Comparison of ENCODE assay signal across 8 mouse cellular contexts in the genomic region with DNA sequence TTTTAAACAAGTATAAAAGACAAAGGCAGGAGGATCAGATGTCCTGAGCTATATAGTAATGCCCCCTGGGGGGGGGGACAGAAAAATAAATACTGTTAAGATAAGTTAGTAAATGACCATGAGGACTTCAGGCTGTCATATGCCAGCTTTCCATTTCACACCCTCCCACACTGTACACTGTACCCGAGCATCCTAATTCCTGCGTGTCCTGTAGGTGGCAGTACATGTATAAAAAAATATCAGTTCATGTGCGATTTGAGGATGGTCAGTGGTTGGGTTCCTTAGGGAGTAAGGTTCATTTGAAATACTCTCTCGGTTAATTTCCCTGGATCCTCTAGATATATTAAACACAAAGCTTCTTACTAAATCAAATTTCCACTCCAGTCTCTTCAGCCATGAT. TPM values are rescaled to one million over a fixed set of nuclear protein-coding genes. Genes with fewer than 3 reads are reported as not detected.
DNase-seq lines count a peak whose midpoint lies in the region; ATAC-seq and TF ChIP-seq lines count a peak whose summit lies in the region.

No protein-coding gene starts in this region.

- 56% methylated on average over 4 of the region's 4 CpGs for WGBS in forebrain, postnatal 0 days

- TF ChIP-seq CTCF in ES-Bruce4 (IDR thresholded peaks at IDR 0.05; ENCODE audit: low read depth, low read length): peak; percentile 9
- peak; percentile 63 for TF ChIP-seq CTCF in forebrain, postnatal 0 days (IDR thresholded peaks at IDR 0.05; ENCODE audit: low read depth)

- no peaks in the 10 kb centered on the region for H3K27me3 ChIP-seq in ES-Bruce4 (ENCODE audit: control insufficient read depth, insufficient read depth, low read length, poor library complexity, severe bottlenecking)
- no peaks in the 10 kb centered on the region for H3K27me3 ChIP-seq in forebrain, postnatal 0 days (ENCODE audit: insufficient read depth, low read length)

- DNase-seq in B cell, adult 2 months: peak; percentile 45 to 52
- DNase-seq in cerebellum, adult 11-12 months: peak; percentile 8
- peak; percentile 31 for DNase-seq in forebrain, postnatal 0 days
- peak; percentile 20 to 51 for DNase-seq in kidney, adult 8-10 months
- DNase-seq in lung, adult 18-20 months: peak; percentile 24 to 62
- peak; percentile 32 for DNase-seq in retina, postnatal 7 days (ENCODE audit: low read depth, low spot score)

- no peak for TF ChIP-seq EP300 in ES-Bruce4 (IDR thresholded peaks at IDR 0.05; ENCODE audit: insufficient read depth, low read depth, low read length)

- H3K36me3 ChIP-seq in ES-Bruce4 (ENCODE audit: control insufficient read depth, insufficient read depth, low read length, poor library complexity, severe bottlenecking): no peaks in the 10 kb centered on the region
- no peaks in the 10 kb centered on the region for H3K36me3 ChIP-seq in forebrain, postnatal 0 days (ENCODE audit: insufficient read depth)

- no peak overlapping the region for H3K27ac ChIP-seq in ES-Bruce4 (ENCODE audit: insufficient read depth, low read length)
- no peak overlapping the region for H3K27ac ChIP-seq in forebrain, postnatal 0 days (ENCODE audit: low read depth, low read length)

- no peak overlapping the region for H3K4me3 ChIP-seq in ES-Bruce4 (ENCODE audit: low read depth, low read length)
- no peak overlapping the region for H3K4me3 ChIP-seq in forebrain, postnatal 0 days (ENCODE audit: low read depth, low read length)

- no peak for TF ChIP-seq POLR2A in ES-Bruce4 (IDR thresholded peaks at IDR 0.05; ENCODE audit: insufficient read depth, low read length)

- no peak overlapping the region for H3K9ac ChIP-seq in ES-Bruce4 (ENCODE audit: low read depth, poor library complexity, severe bottlenecking)
- H3K9ac ChIP-seq in forebrain, postnatal 0 days: no peak overlapping the region

- H3K4me1 ChIP-seq in ES-Bruce4 (ENCODE audit: control insufficient read depth, insufficient read depth, low read length): no peaks in the 10 kb centered on the region
- H3K4me1 ChIP-seq in forebrain, postnatal 0 days (ENCODE audit: insufficient read depth): no peaks in the 10 kb centered on the region

- no peak overlapping the region for H3K4me2 ChIP-seq in forebrain, postnatal 0 days (ENCODE audit: low read depth)

- no peaks in the 10 kb centered on the region for H3K9me3 ChIP-seq in ES-Bruce4 (replicated peaks; ENCODE audit: control insufficient read depth, insufficient read depth, low read length, poor library complexity, severe bottlenecking)
- no peaks in the 10 kb centered on the region for H3K9me3 ChIP-seq in forebrain, postnatal 0 days (ENCODE audit: low read length)

- peak; percentile 81 for ATAC-seq in forebrain, postnatal 0 days
- no peak for ATAC-seq in erythroid progenitor cell, adult 5-6 weeks (replicated peaks; ENCODE audit: low FRiP score, poor library complexity, severe bottlenecking)

RNA-seq across cellular contexts. Expression of a gene that starts 29.1 kb away (rescaled TPM):
- 308 and 323 TPM in 2 replicates for polyA plus RNA-seq in ES-Bruce4 (2011; ENCODE audit: insufficient read depth, insufficient read length, low read depth, missing spikeins)
- total RNA-seq in forebrain, postnatal 0 days (2014; rRNA removed): 131 and 164 TPM in 2 replicates
- polyA plus RNA-seq in forebrain, postnatal 0 days (2015; fragmentation: Nextera tagmentation; extraction: Ambion mirVana): 465 and 565 TPM in 2 replicates
- total RNA-seq in erythroid progenitor cell, adult 5-6 weeks (2015; ENCODE audit: low replicate concordance): 104 and 111 TPM in 2 replicates
- total RNA-seq in erythroid progenitor cell, adult 5-6 weeks (2017; ENCODE audit: low replicate concordance): 66.7 and 125 TPM in 2 replicates

RNA-seq across cellular contexts. Expression of a gene that starts 52.1 kb away (rescaled TPM):
- polyA plus RNA-seq in ES-Bruce4 (2011; ENCODE audit: insufficient read depth, insufficient read length, low read depth, missing spikeins): 28.3 and 33.7 TPM in 2 replicates
- total RNA-seq in forebrain, postnatal 0 days (2014; rRNA removed): 19.5 and 19.9 TPM in 2 replicates
- 17.8 and 19.8 TPM in 2 replicates for polyA plus RNA-seq in forebrain, postnatal 0 days (2015; fragmentation: Nextera tagmentation; extraction: Ambion mirVana)
- total RNA-seq in erythroid progenitor cell, adult 5-6 weeks (2015; ENCODE audit: low replicate concordance): 19.8 and 25.6 TPM in 2 replicates
- total RNA-seq in erythroid progenitor cell, adult 5-6 weeks (2017; ENCODE audit: low replicate concordance): 19.5 and 20.6 TPM in 2 replicates

RNA-seq across cellular contexts. Expression of a gene that starts 55.5 kb away (rescaled TPM):
- polyA plus RNA-seq in ES-Bruce4 (2011; ENCODE audit: insufficient read depth, insufficient read length, low read depth, missing spikeins): 32.6 and 34.1 TPM in 2 replicates
- total RNA-seq in forebrain, postnatal 0 days (2014; rRNA removed): 12.7 and 15.6 TPM in 2 replicates
- 7.7 and 11.9 TPM in 2 replicates for polyA plus RNA-seq in forebrain, postnatal 0 days (2015; fragmentation: Nextera tagmentation; extraction: Ambion mirVana)
- total RNA-seq in erythroid progenitor cell, adult 5-6 weeks (2015; ENCODE audit: low replicate concordance): 10.8 and 13.4 TPM in 2 replicates
- total RNA-seq in erythroid progenitor cell, adult 5-6 weeks (2017; ENCODE audit: low replicate concordance): 3.3 and 5.3 TPM in 2 replicates
